8 mouse cellular contexts compared by ENCODE assay signal in genomic region chr5:98328848-98329624, GRCm38 (mm10). TPM values are rescaled to one million over a fixed set of nuclear protein-coding genes. Genes with fewer than 3 reads are reported as not detected.
A peak's percentile ranks its signal among the peaks of the same experiment; 100 is the strongest.
DNase-seq lines count a peak whose midpoint lies in the region; ATAC-seq and TF ChIP-seq lines count a peak whose summit lies in the region.

Cfap299 (plus strand) TSS chr5:98329304.

- TF ChIP-seq POLR2A in testis, adult 2 months (IDR thresholded peaks at IDR 0.05; ENCODE audit: control insufficient read depth, low read depth, low read length) = peak; percentile 51; the same call in 1 of the 2 replicates

- peak within 1 kb of the TSS; percentile 47 for H3K9ac ChIP-seq in forebrain, embryonic 14.5 days (ENCODE audit: low read length)
- H3K9ac ChIP-seq in liver, embryonic 16.5 days (ENCODE audit: low read depth, low read length) = no peak within 1 kb of the TSS; the same call in 1 of the 2 replicates
- H3K9ac ChIP-seq in neural tube, embryonic 14.5 days (replicated peaks; ENCODE audit: low read depth, low read length) = peak within 1 kb of the TSS; percentile 41; the same call in 1 of the 2 replicates

- intact Hi-C loops in heart, postnatal 14 days (cut with DNase I) = loop anchor here (1.0 to 2.0 kb wide), 2 partner anchors 144 to 1202 kb away; no protein-coding TSS in a partner anchor

- H3K4me2 ChIP-seq in forebrain, embryonic 14.5 days (ENCODE audit: low read length) = peak within 1 kb of the TSS; percentile 69
- peak within 1 kb of the TSS; percentile 68 for H3K4me2 ChIP-seq in liver, embryonic 16.5 days (ENCODE audit: low read depth, low read length)
- peak within 1 kb of the TSS; percentile 86 for H3K4me2 ChIP-seq in neural tube, embryonic 14.5 days (ENCODE audit: low read depth, low read length)

- 2% methylated on average over 46 of the region's 46 CpGs for WGBS in forebrain, embryonic 14.5 days
- WGBS in large intestine, adult 2 months = 1% methylated on average over 46 of the region's 46 CpGs
- 1% methylated on average over 42 of the region's 46 CpGs for WGBS in liver, embryonic 16.5 days (ENCODE audit: insufficient replicate concordance)
- 2% methylated on average over 46 of the region's 46 CpGs for WGBS in neural tube, embryonic 14.5 days

- H3K36me3 ChIP-seq in forebrain, embryonic 14.5 days (ENCODE audit: control insufficient read depth, insufficient read depth, low read length) = no peaks in the 10 kb centered on the region
- H3K36me3 ChIP-seq in liver, embryonic 16.5 days (ENCODE audit: control insufficient read depth, insufficient read depth) = no peaks in the 10 kb centered on the region
- H3K36me3 ChIP-seq in neural tube, embryonic 14.5 days (ENCODE audit: control insufficient read depth, insufficient read depth, low read length) = no peaks in the 10 kb centered on the region
- no peaks in the 10 kb centered on the region for H3K36me3 ChIP-seq in testis, adult 2 months (ENCODE audit: control insufficient read depth, insufficient read depth, low read length)

- TF ChIP-seq CTCF in testis, adult 2 months (IDR thresholded peaks at IDR 0.05; ENCODE audit: control insufficient read depth, insufficient read depth, insufficient replicate concordance, low read depth, low read length) = peak; percentile 97

- H3K4me1 ChIP-seq in forebrain, embryonic 14.5 days (ENCODE audit: control insufficient read depth, insufficient read depth, low read length) = no peaks in the 10 kb centered on the region
- H3K4me1 ChIP-seq in liver, embryonic 16.5 days (ENCODE audit: control insufficient read depth, low read depth, low read length) = no peaks in the 10 kb centered on the region
- H3K4me1 ChIP-seq in neural tube, embryonic 14.5 days (ENCODE audit: control insufficient read depth, insufficient read depth, low read length) = no peaks in the 10 kb centered on the region
- peaks cover 4% of the 10 kb centered on the region; the same call in 1 of the 2 replicates for H3K4me1 ChIP-seq in testis, adult 2 months (ENCODE audit: control insufficient read depth, insufficient read depth, low read length)

- peak; percentile 95 for ATAC-seq in forebrain, embryonic 14.5 days
- ATAC-seq in liver, embryonic 16.5 days (ENCODE audit: low read depth) = peak; percentile 81
- peak; percentile 97 for ATAC-seq in neural tube, embryonic 14.5 days (ENCODE audit: low read depth)

- H3K27me3 ChIP-seq in forebrain, embryonic 14.5 days (replicated peaks; ENCODE audit: control insufficient read depth, insufficient read depth, low read length) = no peaks in the 10 kb centered on the region
- no peaks in the 10 kb centered on the region for H3K27me3 ChIP-seq in liver, embryonic 16.5 days (ENCODE audit: control insufficient read depth, insufficient read depth, low read depth, low read length)
- H3K27me3 ChIP-seq in neural tube, embryonic 14.5 days (ENCODE audit: control insufficient read depth, insufficient read depth, low read length) = no peaks in the 10 kb centered on the region
- H3K27me3 ChIP-seq in testis, adult 2 months (ENCODE audit: control insufficient read depth, insufficient read depth, low read length) = no peaks in the 10 kb centered on the region

- H3K27ac ChIP-seq in forebrain, embryonic 14.5 days (ENCODE audit: low read depth, low read length) = no peak within 1 kb of the TSS
- H3K27ac ChIP-seq in liver, embryonic 16.5 days (ENCODE audit: low read length) = no peak within 1 kb of the TSS
- H3K27ac ChIP-seq in neural tube, embryonic 14.5 days (ENCODE audit: low read depth, low read length) = no peak within 1 kb of the TSS
- peak within 1 kb of the TSS; percentile 96 for H3K27ac ChIP-seq in testis, adult 2 months (ENCODE audit: control insufficient read depth, insufficient read depth, low read depth, low read length)

- H3K9me3 ChIP-seq in forebrain, embryonic 14.5 days (replicated peaks; ENCODE audit: control insufficient read depth, low read length) = no peaks in the 10 kb centered on the region
- H3K9me3 ChIP-seq in liver, embryonic 16.5 days (replicated peaks; ENCODE audit: control insufficient read depth, low read length) = no peaks in the 10 kb centered on the region
- no peaks in the 10 kb centered on the region for H3K9me3 ChIP-seq in neural tube, embryonic 14.5 days (ENCODE audit: control insufficient read depth, low read length)

- DNase-seq in CD4-positive, CD25-positive, alpha-beta regulatory T cell, adult 2 months (ENCODE audit: low read depth, low spot score) = peak; percentile 78
- DNase-seq in c-Kit-positive CD71-positive TER-119-positive erythroid progenitor cells, embryonic 14.5 days (ENCODE audit: low spot score) = peak; percentile 40
- peak; percentile 78 for DNase-seq in forebrain, embryonic 14.5 days (ENCODE audit: low spot score)
- DNase-seq in heart, postnatal 14 days = peak; percentile 83 to 92
- DNase-seq in large intestine, adult 2 months (ENCODE audit: low read depth, low spot score) = peak; percentile 44

- H3K4me3 ChIP-seq in forebrain, embryonic 14.5 days (ENCODE audit: low read depth, low read length) = peak within 1 kb of the TSS; percentile 46
- H3K4me3 ChIP-seq in liver, embryonic 16.5 days (ENCODE audit: low read depth, low read length) = peak within 1 kb of the TSS; percentile 59
- peak within 1 kb of the TSS; percentile 52 for H3K4me3 ChIP-seq in neural tube, embryonic 14.5 days (ENCODE audit: low read depth, low read length)
- peak within 1 kb of the TSS; percentile 97 for H3K4me3 ChIP-seq in testis, adult 2 months (ENCODE audit: control insufficient read depth, low read depth, low read length)

RNA-seq across cellular contexts. Expression of gene Cfap299, which starts in this region (rescaled TPM):
- polyA plus RNA-seq in forebrain, embryonic 14.5 days (2014; fragmentation: Nextera tagmentation; extraction: Ambion mirVana) = 1.5 and 1.7 TPM in 2 replicates
- total RNA-seq in heart, postnatal 14 days (2021) = not detected
- polyA plus RNA-seq in large intestine, adult 2 months (2012; rRNA removed) = 0.14 TPM in 1 of 2 replicates, not detected in the other
- polyA plus RNA-seq in liver, embryonic 16.5 days (2015; fragmentation: Nextera tagmentation; extraction: Ambion mirVana) = not detected in 2 replicates
- 0.86 and 1.8 TPM in 2 replicates for polyA plus RNA-seq in neural tube, embryonic 14.5 days (2014; fragmentation: Nextera tagmentation; extraction: Ambion mirVana)
- 47.7 and 62.1 TPM in 2 replicates for polyA plus RNA-seq in testis, adult 2 months (2012; rRNA removed)

Comparison
In these comparisons a context has a peak if more than half of its experiments do, and no peak if none do; other contexts are left out.
1. RNA of gene Cfap299 (polyA plus RNA-seq): 47.7 to 62.1 TPM in testis, adult 2 months; 0.86 to 1.8 TPM in neural tube, embryonic 14.5 days, 1.5 to 1.7 TPM in forebrain, embryonic 14.5 days, 0.14 TPM in large intestine, adult 2 months and not detected in liver, embryonic 16.5 days; every median in the first group is over 10 times any median in the second.
2. Peak in DNase-seq in heart, postnatal 14 days; RNA of the gene not detected or under 1 TPM.
3. Peak in DNase-seq in large intestine, adult 2 months; RNA of the gene not detected or under 1 TPM.
4. Peak in ATAC-seq, H3K4me3 ChIP-seq and H3K4me2 ChIP-seq in liver, embryonic 16.5 days; RNA of the gene not detected or under 1 TPM.
5. H3K4me3 ChIP-seq: peak in every context shown above with its lines; median percentile 97 in testis, adult 2 months; 59 in liver, embryonic 16.5 days; 52 in neural tube, embryonic 14.5 days; 46 in forebrain, embryonic 14.5 days.
6. Peak in every context shown above with its lines, with median percentiles within 50 percentile points of each other: DNase-seq, ATAC-seq and H3K4me2 ChIP-seq.